Mouse (Mus musculus): ENCODE measurements at regions not wholly inside any gene's neighbourhood (a gene's known extent, or its start where the extent isn't known, plus 50 kb on each side); places are given as distances from the start of the nearest gene placed in this dataset.

DNA sequence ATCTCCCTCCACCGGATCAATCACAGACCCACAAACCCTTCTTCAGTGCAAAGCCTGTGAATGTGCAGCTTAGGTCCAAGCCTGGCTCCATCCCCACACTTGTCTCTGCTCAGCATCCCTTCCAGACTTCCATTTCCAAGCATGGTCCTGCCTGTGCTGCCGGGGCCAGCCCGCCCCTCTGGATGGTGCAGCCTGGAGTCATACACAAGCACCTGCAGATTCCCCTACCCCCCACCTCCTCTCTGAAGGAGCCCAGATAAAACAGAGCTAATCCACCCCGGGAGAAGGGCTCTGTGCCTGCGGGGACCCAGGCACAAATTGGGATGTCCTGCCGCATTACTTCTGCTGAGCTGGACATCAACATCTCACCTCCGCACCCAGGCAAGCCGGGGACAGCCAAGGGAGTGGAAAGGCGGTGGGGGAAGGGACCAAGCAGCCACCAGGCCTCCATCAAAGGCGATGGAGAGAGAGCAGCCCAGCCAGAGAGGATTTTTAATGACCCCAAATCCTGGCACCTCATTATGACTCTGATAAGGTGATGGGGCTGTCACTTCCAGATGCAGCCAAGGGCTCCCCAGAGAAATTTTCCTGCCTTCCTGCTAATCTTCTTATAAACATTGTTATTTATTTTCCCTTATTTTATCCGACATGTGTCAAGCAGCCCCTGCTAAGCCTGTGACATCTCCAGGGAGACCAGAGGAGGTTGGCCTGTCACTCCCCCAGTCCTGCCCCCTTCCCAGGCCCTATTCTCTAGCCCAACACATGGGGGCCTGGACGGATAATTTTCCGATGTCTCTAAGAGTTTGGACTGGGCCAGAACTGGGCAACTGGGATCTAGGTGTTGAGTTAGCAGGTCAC, 105.5 kb upstream of the Unc5b start:
- DNase-seq = no peak

DNA sequence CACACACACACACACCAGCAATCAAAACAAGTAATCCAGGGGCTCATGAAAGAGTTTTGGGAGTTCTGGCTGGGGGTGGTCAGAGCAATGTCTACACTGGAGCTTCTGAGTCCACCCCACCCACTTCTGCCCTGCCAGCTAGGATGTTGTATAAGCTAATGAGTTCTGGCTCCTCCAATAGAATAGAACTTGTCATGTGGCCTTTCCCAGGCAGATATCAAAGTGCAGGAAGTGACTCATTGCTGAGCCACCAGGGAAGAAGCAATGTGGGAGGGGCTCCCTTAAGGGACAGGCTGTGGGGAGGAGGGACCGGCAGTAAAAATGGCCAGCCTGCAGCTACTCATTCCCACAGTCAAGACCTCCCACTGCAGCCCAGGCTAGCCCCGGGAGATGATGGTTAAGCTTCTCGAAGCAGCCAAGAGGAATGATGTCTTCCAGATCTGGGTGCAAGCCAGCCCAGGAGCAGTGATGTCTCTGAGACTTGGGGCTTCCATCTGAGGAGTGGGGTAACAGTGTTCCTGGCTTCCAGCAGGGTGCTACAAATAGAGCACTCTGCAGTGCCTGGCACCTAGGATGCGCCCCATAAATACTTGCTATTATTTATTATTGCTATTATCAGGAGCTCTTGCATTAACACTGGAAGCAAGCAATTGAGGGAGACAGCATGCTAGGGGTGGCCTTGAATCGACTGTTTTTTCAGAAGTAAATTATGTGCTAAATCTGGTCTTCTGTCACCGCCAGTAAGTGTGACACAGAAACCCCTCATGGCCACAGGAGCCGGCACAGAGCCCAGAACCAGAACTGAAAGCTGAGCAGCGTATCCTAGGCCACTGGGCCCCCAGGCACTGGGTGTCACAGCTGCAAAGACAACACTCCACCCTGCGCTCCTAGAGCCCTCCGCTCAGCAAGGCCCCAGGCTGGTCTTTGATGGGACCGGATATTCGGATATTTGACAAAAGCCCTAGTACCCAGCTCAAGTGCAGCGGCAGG, 103.2 kb upstream of the Unc5b start:
- DNase-seq = peak; percentile 26

DNA sequence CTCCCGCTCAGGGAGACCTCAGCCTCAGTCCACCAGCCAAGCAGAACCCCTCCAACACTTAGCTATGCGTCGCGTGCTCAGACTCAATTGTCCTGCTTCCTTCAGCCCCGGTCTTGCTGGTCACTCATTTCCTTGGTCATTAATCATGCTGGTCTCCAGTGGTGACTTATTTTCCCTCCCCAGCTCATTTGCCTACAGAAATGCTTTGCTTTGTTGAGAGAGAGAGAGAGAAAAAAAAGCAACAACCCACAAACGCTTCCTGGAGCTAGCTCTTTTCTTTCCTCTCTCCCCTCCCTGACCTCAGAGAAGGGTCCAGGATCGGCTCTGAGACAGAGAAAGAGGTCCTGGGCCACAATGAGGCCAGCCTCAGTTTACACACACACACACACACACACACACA, 102.5 kb upstream of the Unc5b start:
- no peak for DNase-seq

DNA sequence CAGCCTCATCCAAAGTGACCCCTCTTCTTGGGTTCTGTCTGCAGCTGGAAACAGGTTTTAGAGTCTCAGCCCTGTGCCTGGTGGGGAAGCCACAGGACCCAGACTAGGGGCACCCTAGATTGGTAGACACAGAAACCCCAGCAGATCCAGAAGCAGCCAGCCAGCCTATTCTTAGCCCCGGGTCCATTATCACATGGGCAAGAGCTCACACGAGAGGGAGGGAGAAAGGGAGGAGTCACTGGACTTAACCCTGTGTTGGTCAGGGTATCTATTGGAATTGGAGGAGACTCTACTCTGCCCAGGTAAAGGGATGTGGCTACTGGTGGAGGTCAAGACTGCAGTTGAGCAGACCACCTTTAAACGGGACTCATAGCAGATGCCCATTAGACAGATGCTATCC, 101.5 kb upstream of the Unc5b start:
- DNase-seq = no peak

DNA sequence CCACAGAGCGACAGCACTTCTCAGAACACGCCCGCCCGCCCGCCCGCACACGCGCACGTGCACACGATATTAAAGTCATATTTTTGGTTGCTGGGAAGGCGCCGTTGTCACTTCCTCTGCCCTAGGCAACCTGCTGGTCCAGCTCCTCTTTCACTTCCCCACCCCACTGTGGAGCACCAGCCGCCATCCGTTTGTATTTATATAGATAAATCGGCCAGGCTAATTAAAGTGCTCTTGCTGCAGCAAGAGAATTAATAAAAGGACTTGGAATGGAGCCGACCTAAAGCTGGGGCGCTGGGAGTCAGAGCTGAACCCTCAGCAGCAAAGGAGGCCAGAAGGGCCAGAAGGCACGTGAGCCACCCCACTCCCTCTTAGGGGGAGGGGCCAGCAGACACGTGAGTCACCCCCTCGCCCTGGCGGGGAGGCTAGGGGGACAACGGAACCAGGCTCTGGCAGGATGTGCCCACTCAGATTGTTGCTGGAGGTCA, 100.6 kb upstream of the Unc5b start:
- DNase-seq = peak; percentile 30

DNA sequence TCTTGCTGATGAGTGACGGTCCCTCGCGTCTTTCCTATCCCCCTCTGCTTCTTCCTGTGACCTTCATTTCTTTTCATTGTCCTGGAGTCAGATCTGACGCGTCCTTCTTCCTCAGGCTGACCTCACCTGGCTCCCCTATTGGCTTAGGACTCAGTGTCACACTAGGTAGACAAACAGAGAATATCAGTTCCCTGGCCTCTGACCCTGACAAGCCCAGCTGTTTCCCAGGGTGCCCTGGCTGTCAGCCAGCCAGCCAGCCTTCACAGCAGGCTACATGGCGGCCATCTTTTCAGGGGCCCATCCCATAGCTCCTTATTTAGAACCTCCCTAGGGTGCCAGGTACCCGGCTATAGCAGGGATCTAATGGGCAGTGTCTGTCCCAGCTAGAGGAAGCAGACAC, 97.3 kb upstream of the Unc5b start:
- no peak for DNase-seq

DNA sequence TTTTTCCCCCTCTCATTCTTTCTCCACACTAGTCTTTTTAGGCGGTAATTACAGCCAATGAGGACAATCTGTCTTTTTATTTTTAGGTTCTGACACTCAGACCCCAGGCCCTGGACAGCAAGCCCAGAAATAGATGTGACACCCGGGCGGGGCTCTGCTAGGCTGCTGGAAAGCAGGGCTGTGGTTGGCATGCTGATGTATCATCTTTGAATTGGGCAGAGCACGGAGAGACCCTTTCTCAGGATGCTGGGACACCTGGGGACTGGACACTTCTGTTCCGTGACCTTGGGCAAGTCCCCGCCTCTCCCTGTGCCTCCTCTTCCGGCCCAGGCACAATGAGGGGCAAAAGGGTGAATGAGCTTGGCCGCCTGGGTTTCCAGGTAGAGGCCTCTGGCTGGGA, 96.8 kb upstream of the Unc5b start:
- no peak for DNase-seq

DNA sequence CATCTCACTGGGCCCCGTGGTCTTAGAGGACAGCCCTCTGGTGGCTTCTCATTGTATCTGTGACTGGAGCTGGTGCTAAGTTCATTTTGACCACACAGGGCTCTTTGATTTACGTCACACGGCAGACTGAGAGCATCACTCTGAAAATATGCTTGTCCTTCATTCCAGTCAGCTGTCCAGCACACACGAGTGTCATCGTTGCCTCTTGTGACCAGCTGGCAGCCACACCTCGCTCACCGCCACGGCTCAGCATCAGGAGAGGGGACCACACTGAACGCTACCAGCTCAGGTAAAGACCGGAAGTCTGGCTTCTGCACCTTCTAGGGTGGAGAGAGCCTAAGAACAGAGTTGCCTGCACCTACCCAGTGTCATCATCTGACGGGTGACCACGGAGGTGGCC, 95.3 kb upstream of the Unc5b start:
- DNase-seq = no peak

DNA sequence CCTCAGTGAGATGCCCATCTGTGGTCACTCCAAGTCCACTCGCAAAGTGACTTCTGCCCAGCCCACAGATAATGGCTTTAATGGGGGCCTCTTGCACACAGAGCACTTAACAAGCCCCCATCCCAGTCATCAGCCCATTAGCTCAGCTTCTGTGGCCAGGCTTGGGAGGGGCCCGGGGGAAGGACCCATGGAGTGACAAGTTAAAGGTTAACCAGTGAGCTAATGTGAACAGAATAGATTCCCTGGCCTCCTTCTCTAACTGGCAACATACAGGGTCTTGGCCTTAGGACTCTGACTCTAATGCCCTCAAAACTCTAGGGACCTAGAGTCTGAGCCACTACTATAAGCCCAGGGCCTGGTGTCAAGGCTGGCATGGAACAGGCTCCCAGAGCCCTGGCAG, 94.3 kb upstream of the Unc5b start:
- DNase-seq = peak; percentile 41

DNA sequence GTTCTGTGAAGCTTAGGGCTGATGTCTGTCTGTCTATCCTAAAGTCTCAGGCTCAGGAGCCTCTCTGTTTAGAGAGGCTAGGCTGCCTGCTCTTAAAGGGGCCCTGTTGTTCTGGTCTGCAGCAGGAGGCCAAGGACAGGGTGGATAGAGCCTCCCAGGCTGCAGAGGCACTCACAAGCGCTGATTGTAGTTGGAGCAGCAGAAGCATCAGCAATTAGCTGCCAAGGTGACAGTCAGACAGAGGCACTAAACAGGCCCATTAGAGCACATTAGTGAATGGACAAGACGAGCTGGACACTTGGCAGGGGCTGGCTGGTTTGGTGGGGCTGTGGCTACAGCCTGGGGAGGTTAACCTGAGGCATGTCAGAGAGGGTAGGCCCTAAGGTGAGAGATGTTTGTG, 93.8 kb upstream of the Unc5b start:
- no peak for DNase-seq

DNA sequence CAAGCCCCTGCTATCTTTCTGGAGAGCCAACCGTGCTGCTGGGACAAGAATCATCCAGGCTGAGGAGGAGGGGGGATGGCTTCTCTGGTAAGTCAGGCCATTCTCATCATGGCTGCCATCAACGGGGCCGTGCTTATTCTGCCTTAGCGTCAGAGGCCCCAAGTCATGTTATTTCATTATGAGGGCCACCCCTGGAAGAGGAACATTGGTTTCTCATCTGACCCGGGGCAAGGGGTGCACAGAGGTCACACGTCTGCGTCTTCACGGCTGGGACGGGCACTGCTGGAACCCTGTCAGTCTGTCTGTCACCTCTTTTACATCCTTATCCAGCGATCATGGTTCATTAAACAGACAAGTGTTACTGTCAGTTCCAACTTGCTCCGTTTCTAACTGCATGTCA, 92.4 kb upstream of the Unc5b start:
- no peak for DNase-seq

DNA sequence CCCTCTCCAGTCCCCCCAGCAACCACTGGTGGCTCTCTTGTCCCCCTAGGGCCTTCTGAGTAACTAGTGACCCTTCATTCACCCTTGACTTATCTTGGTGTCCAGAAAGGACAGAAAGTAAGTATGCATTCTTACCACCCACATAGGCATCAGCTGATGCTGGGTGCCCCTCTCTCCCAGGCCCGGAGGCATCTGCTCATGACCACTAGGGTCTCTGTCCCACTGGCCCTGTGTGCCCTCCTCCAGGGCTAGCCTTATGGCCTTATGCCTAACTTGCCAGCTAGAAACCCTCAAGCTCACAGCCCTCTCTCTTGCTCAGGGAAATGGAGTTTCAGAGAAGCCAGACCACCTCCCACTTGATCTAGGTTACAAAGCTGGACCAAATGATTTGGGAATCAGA, 89.2 kb upstream of the Unc5b start:
- no peak for DNase-seq

DNA sequence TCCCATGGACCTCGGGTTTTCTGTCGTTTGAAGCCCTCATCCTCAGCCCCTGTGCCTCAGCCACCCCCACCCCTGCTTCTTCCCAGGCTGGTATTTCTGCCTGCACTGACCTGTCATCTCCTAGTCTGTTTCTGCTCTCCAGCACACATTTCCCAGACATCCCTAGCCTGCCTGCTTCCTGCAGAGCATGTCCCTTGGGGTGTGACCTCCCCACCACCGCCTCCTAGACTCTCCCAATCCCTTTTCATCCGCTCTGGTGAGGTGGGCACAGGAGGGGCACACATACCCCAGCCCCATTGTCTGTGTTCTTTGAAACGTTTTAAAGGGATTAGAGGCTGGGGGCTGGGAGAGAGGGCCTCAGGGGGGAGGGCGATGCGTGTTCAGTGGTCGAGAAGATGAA, 86.6 kb upstream of the Unc5b start:
- DNase-seq = no peak

DNA sequence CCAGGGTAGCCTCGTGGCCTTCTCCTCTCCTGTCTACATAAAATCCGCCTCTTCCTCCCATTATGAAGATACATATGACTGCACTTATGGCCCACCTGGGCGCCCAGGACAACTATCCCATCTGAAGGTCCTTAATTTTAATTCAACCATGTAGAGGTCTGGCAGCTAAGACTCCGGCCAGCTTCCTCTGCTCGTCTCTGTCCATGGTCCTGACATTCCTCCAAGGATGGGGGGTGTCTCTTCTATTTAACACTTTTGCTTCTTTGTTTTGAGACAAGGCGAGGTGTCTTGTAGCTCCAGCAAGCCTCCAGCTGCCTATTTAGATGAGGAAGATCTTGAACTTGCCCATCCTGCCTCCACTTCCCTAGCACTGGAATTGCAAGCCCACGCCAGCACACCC, 83.0 kb upstream of the Unc5b start:
- DNase-seq = peak; percentile 31

DNA sequence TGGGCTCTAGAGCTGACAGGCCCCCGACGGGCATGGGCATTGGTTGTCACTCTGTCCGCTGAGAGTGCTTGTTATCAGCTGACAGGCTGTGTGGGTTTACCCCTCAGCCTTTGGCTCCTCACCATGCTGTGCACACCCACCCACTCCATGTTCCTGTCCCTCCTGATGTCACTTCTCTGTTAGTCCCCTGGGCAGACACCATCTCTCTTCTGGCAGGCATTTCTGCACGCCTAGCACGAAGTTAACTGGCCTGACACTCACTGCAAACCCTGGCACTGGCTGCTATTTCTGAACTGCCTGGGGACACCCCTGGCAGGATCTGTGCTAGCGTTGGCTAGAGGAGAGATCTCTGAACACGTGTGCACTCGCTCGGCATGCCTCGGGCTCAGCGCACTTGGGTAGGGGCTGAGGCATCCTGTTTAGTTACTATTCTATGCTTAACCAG, 82.1 kb upstream of the Unc5b start:
- DNase-seq = no peak

DNA sequence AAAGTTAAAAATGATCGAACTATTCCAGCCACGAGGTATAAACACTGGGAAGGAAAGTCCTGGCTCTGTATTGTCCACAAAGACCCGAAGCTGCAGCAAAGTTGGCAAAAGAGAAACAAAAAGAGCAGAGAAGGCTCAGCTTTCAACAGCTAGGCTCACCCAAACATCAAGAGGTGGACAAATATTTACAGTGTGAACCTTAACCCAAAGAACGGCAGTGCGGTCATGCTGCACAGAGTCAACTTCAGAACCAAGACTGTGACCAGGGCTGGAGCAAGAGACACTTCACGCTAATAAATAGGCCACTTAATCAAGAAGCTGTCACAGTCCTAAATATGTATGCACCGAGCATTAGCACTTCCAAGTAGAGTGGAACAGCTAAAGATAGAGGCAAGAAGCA, 73.0 kb upstream of the Unc5b start:
- DNase-seq = no peak

DNA sequence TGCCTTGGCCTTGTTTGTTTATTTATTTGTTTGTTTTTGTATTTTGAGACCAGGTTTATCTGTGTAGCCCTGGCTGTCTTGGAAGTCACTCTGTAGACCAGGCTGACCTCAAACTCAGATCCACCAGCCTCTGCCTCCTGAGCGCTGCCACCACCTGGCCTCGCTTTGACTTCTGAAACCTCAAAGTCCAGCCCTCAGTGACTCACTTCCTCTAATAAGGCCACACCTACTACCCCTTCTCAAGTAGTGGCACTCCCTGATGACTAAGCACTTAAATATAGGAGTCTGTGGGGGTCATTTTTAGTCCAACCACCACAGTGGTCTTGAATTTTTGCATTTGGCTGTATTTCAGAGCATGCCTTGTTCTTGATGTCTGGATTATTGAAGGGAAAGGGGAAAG, 69.6 kb upstream of the Unc5b start:
- DNase-seq = no peak

DNA sequence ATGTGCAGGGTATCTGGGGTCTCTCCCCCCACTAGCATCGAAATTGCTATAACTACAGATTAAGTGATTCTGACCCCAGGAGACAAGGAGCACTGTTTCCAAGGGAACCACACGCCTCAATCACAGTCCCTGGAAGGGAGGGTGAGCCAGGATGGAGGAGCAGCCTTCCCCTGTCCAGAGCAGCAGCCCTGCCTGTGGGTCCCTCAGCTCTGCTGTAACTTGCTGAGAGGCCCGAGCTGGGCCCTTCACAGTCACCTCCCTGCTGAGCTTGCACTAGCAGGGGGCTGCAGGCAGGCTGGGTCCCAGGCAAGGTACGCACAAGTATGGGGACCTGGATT, 62.4 kb upstream of the Unc5b start:
- DNase-seq = no peak

DNA sequence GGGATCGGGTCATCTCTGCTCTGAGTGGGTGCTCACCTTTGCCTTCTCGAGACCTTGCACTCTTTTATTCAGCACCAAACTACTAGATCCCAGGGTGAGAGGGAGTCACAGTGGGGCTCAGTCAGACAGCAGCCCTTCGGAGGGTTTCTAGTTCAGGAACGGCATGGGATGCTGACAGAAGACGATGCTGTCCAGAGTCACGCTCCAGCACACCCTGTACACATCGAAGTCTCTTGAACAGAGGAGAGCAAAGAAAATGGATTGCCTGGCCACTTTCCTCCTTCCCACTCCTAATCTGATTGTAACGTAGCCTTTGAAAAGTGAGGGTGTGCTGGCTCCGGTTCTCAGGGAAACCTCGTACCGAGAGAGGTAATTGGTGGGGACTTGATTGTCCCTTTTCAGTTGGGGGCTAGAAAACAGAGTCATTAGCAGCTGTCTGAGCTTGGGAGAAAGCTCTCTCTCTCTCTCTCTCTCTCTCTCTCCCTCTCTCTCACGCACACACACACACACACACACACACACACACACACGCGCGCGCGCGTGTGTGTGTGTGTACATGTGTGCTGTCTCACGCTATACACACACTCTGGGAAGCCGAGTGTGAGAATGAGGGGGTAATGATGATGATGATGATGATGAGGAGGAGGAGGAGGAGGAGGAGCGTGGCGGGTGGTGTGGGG, 61.9 kb upstream of the Unc5b start:
- DNase-seq = no peak

DNA sequence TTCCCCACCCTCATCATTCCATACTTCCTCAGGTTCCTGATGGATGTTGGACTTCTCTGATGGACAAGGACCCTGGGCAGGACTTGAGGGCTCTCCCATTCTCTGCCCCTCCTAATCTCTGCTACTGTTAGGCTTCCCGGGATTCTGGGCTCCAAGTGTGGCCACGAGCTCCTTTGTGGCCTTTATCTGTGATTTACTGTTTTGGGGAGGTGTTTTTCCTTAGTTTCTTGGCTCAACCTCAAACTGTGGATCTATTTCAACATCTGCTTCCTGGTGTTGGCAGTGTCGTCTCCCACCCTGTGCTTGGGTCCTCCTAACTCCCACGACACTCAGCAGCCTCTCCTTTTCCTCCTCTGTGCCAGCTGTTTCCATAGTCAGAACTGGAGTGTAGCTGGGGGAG, 61.3 kb upstream of the Unc5b start:
- no peak for DNase-seq

DNA sequence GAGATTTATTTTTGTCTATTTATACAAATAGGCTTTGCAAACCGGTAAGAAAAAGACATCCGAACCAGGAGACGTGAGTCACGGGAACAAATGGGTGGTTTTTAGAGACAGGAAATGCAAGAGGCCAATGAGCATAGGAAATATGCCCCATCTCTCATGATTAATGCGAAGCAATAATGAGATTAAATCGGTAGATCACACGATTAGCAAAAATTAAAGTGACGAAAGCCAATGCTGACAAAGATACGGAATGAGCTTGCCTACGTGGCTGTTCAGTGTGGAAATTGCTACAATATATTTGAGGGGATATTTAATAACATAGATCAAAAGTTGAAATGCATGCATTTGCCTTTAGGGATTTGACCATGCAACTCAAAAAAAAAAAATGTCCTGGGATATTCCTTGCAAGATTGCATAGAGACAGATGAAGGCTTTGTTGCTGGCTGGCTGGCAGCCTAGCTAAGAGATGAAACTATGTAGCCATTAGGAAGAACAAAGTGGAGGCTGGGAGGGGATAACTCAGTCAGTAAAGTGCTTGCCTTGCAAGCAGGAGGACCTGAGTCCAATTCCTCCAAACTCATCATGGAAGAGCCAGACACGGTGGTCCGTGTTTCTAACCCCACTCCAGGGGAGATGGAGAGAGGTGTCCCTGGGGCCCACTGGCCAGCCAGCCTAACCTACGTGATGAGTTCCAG, 60.2 kb upstream of the Unc5b start:
- DNase-seq = no peak

DNA sequence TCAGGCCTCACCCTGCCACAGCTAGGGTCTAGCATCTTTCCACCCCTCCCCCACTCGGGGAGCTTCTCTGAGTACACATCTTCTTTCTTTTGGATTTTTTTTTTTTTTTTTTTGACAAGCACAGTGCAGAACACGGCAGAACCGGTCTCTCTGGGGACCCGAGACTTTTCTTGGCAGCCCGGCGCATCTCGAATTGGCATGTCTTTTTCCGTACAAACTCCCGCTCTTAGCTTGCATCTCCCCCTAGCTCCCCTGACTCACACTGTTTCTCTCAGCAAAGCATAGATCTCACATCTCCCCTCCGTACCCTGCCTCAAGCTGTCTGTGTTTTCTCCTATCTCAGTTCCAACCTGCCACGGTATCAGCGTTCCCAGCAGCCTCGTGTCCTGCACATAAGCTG, 58.4 kb upstream of the Unc5b start:
- DNase-seq = no peak

DNA sequence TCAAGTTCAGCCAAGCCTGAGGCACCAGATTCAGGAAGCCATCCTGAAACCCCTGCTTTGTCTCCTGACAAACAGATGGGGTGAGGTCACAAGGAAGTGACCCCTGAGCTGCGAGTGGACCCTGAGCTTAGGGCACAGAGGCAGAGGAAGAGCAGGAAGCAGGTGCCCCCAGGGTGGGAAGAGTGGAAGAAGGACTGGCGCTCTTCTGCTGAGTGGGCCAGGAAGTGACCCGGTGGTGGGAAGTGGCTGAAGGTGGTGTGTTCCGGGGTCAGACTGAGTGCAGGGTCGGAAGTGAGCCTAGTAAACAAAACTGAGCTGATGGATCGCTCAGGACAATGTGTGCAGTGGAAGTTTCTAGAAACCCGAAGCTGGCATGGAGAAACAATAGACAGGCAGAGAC, 57.2 kb upstream of the Unc5b start:
- no peak for DNase-seq
